7 mouse cellular contexts compared by ENCODE assay signal in genomic region chr19:7068661-7069531, GRCm38 (mm10). TPM values are rescaled to one million over a fixed set of nuclear protein-coding genes. Genes with fewer than 3 reads are reported as not detected.
DNase-seq lines count a peak whose midpoint lies in the region; ATAC-seq and TF ChIP-seq lines count a peak whose summit lies in the region.

No protein-coding gene starts in this region.

- ATAC-seq in embryonic facial prominence, embryonic 14.5 days (ENCODE audit: low read depth), result no peak
- no peak for ATAC-seq in megakaryocyte-erythroid progenitor cell, adult 5-6 weeks (replicated peaks; ENCODE audit: low FRiP score, low TSS enrichment, poor library complexity, severe bottlenecking)

- H3K4me1 ChIP-seq in embryonic facial prominence, embryonic 14.5 days (ENCODE audit: control insufficient read depth, insufficient read depth, low read length), result peaks cover 39% of the 10 kb centered on the region
- H3K4me1 ChIP-seq in limb, embryonic 10.5 days, result peaks cover 79% of the 10 kb centered on the region

- no peak overlapping the region for H3K4me3 ChIP-seq in layer of hippocampus, adult 2 months
- no peak overlapping the region for H3K4me3 ChIP-seq in embryonic facial prominence, embryonic 14.5 days (ENCODE audit: low read depth, low read length)
- 0 out of 2 replicates have a peak overlapping the region, but pooled peaks have one; percentile 5 for H3K4me3 ChIP-seq in limb, embryonic 10.5 days

- H3K4me2 ChIP-seq in embryonic facial prominence, embryonic 14.5 days (ENCODE audit: low read depth, low read length), result peak overlapping the region; percentile 30; the same call in 1 of the 2 replicates

- DNase-seq in layer of hippocampus, adult 2 months (ENCODE audit: low spot score in 2 of 2), result no peak
- no peak for DNase-seq in layer of hippocampus, postnatal 14 days (ENCODE audit: low spot score in 2 of 2)
- DNase-seq in embryonic facial prominence, embryonic 14.5 days (ENCODE audit: low spot score), result no peak
- DNase-seq in limb, embryonic 10.5 days (ENCODE audit: low spot score), result no peak
- peak; percentile 63 for DNase-seq in retina, postnatal 1 day
- DNase-seq in spleen, postnatal 36 days (ENCODE audit: low spot score in 2 of 2), result no peak

- H3K9ac ChIP-seq in embryonic facial prominence, embryonic 14.5 days (ENCODE audit: low read depth, low read length), result 0 out of 2 replicates have a peak overlapping the region, but pooled peaks have one; percentile 9

- no peaks in the 10 kb centered on the region for H3K27me3 ChIP-seq in embryonic facial prominence, embryonic 14.5 days (replicated peaks; ENCODE audit: control insufficient read depth, insufficient read depth, low read length)
- H3K27me3 ChIP-seq in limb, embryonic 10.5 days (ENCODE audit: low read depth, poor library complexity, severe bottlenecking), result peaks cover 86% of the 10 kb centered on the region

- no peaks in the 10 kb centered on the region for H3K9me3 ChIP-seq in embryonic facial prominence, embryonic 14.5 days (ENCODE audit: control insufficient read depth, low read length)
- no peaks in the 10 kb centered on the region for H3K9me3 ChIP-seq in limb, embryonic 10.5 days (replicated peaks)

- H3K27ac ChIP-seq in layer of hippocampus, adult 2 months, result no peak overlapping the region
- H3K27ac ChIP-seq in embryonic facial prominence, embryonic 14.5 days (replicated peaks; ENCODE audit: low read depth, low read length), result peak overlapping the region; percentile 25; the same call in 1 of the 2 replicates
- H3K27ac ChIP-seq in limb, embryonic 10.5 days, result peak overlapping the region; percentile 79

- H3K36me3 ChIP-seq in embryonic facial prominence, embryonic 14.5 days (ENCODE audit: control insufficient read depth, insufficient read depth, low read length), result no peaks in the 10 kb centered on the region
- H3K36me3 ChIP-seq in limb, embryonic 10.5 days, result no peaks in the 10 kb centered on the region; the same call in 1 of the 2 replicates

- peak; percentile 51 for TF ChIP-seq CTCF in layer of hippocampus, adult 2 months (conservative IDR thresholded peaks at IDR 0.05)

- 55% methylated on average over 11 of the region's 11 CpGs for WGBS in embryonic facial prominence, embryonic 14.5 days
- 41% methylated on average over 11 of the region's 11 CpGs for WGBS in limb, embryonic 10.5 days

RNA-seq across cellular contexts. Expression of gene Macrod1, which starts 12.3 kb away (rescaled TPM):
- 10 to 100 TPM; 20.3 to 22.4 TPM for total RNA-seq in layer of hippocampus, adult 2 months (2021)
- 10 to 100 TPM; 10.3 to 11.6 TPM for total RNA-seq in layer of hippocampus, postnatal 14 days (2021)
- polyA plus RNA-seq in embryonic facial prominence, embryonic 14.5 days (2014; fragmentation: Nextera tagmentation; extraction: Ambion mirVana), result 27.1 and 30.3 TPM in 2 replicates
- polyA plus RNA-seq in limb, embryonic 10.5 days (2016; fragmentation: Nextera tagmentation; extraction: Ambion mirVana), result 2.8 and 4.4 TPM in 2 replicates
- 19.1 and 25.9 TPM in 2 replicates for total RNA-seq in megakaryocyte-erythroid progenitor cell, adult 5-6 weeks (2014; fragmentation: Nextera tagmentation)
- total RNA-seq in megakaryocyte-erythroid progenitor cell, adult 5-6 weeks (2017), result 6.1 and 10.3 TPM in 2 replicates

RNA-seq across cellular contexts. Expression of gene Stip1, which starts 29.1 kb away (rescaled TPM):
- total RNA-seq in layer of hippocampus, adult 2 months (2021), result 100 to 1,000 TPM; 179 to 195 TPM
- total RNA-seq in layer of hippocampus, postnatal 14 days (2021), result 100 to 1,000 TPM; 136 to 159 TPM
- 216 and 228 TPM in 2 replicates for polyA plus RNA-seq in embryonic facial prominence, embryonic 14.5 days (2014; fragmentation: Nextera tagmentation; extraction: Ambion mirVana)
- polyA plus RNA-seq in limb, embryonic 10.5 days (2016; fragmentation: Nextera tagmentation; extraction: Ambion mirVana), result 455 and 483 TPM in 2 replicates
- 183 and 212 TPM in 2 replicates for total RNA-seq in megakaryocyte-erythroid progenitor cell, adult 5-6 weeks (2014; fragmentation: Nextera tagmentation)
- 309 and 310 TPM in 2 replicates for total RNA-seq in megakaryocyte-erythroid progenitor cell, adult 5-6 weeks (2017)

RNA-seq across cellular contexts. Expression of gene Flrt1, which starts 36.6 kb away (rescaled TPM):
- 10 to 100 TPM; 17.9 to 19.5 TPM for total RNA-seq in layer of hippocampus, adult 2 months (2021)
- 10 to 100 TPM; 21.8 to 22.6 TPM for total RNA-seq in layer of hippocampus, postnatal 14 days (2021)
- polyA plus RNA-seq in embryonic facial prominence, embryonic 14.5 days (2014; fragmentation: Nextera tagmentation; extraction: Ambion mirVana), result 10.4 and 10.5 TPM in 2 replicates
- polyA plus RNA-seq in limb, embryonic 10.5 days (2016; fragmentation: Nextera tagmentation; extraction: Ambion mirVana), result 0.54 and 1.6 TPM in 2 replicates
- not detected in 2 replicates for total RNA-seq in megakaryocyte-erythroid progenitor cell, adult 5-6 weeks (2014; fragmentation: Nextera tagmentation)
- not detected in 2 replicates for total RNA-seq in megakaryocyte-erythroid progenitor cell, adult 5-6 weeks (2017)

RNA-seq across cellular contexts. Expression of gene Fermt3, which starts 49.6 kb away (rescaled TPM):
- total RNA-seq in layer of hippocampus, adult 2 months (2021), result 1 to 10 TPM; 3.6 to 5.0 TPM
- total RNA-seq in layer of hippocampus, postnatal 14 days (2021), result 1 to 10 TPM; 3.6 to 5.4 TPM
- 10.4 and 10.8 TPM in 2 replicates for polyA plus RNA-seq in embryonic facial prominence, embryonic 14.5 days (2014; fragmentation: Nextera tagmentation; extraction: Ambion mirVana)
- 7.0 and 7.5 TPM in 2 replicates for polyA plus RNA-seq in limb, embryonic 10.5 days (2016; fragmentation: Nextera tagmentation; extraction: Ambion mirVana)
- total RNA-seq in megakaryocyte-erythroid progenitor cell, adult 5-6 weeks (2014; fragmentation: Nextera tagmentation), result 151 and 153 TPM in 2 replicates
- 220 and 247 TPM in 2 replicates for total RNA-seq in megakaryocyte-erythroid progenitor cell, adult 5-6 weeks (2017)

Comparison
In these comparisons a context has a peak if more than half of its experiments do, and no peak if none do; other contexts are left out.
1. RNA of gene Flrt1, which starts 36.6 kb away (total RNA-seq): 21.8 to 22.6 TPM in layer of hippocampus, postnatal 14 days and 17.9 to 19.5 TPM in layer of hippocampus, adult 2 months; not detected in megakaryocyte-erythroid progenitor cell, adult 5-6 weeks; every median in the first group is over 10 times any median in the second.